Mouse (Mus musculus) kidney, postnatal 0 days (tissue): ENCODE data around the gene H2-Ob. TPM values are rescaled to one million over a fixed set of nuclear protein-coding genes. Genes with fewer than 3 reads are reported as not detected.

Experiments used
- ATAC-seq: fragments of 200-750 bp; cut with Nextera tagmentation; replicated peaks from 2 replicates; pipeline ENCODE4 v1.8.0; 2017; ENCODE audit warnings: low read depth, moderate number of reproducible peaks, moderate TSS enrichment, moderate library complexity; ENCODE audit not compliant: low FRiP score
- DNase-seq: peaks from one replicate; pipeline ENCODE4 v3.0.0-alpha.2; 2016; ENCODE audit warnings: low spot score
- H3K27ac ChIP-seq: fragments of 300-500 bp; sonication (generic); 2 replicates; pipeline ENCODE4 v1.5.1; 2014; ENCODE audit warnings: mild to moderate bottlenecking
- H3K27me3 ChIP-seq: fragments of 300-500 bp; sonication (generic); 2 replicates; pipeline ENCODE4 v1.6.1; 2014; ENCODE audit warnings: low read length, mixed read lengths; ENCODE audit not compliant: insufficient read depth
- H3K36me3 ChIP-seq: fragments of 300-500 bp; sonication (generic); 2 replicates; pipeline ENCODE4 v1.6.1; 2014; ENCODE audit warnings: low read length, mixed read lengths; ENCODE audit not compliant: insufficient read depth
- H3K4me1 ChIP-seq: fragments of 300-500 bp; sonication (generic); replicated peaks from 2 replicates; pipeline ENCODE4 v1.6.1; 2014; ENCODE audit warnings: antibody characterized with exemption, low read length, mixed read lengths; ENCODE audit not compliant: insufficient read depth
- H3K4me2 ChIP-seq: fragments of 300-500 bp; sonication (generic); 2 replicates; pipeline ENCODE4 v1.6.1; 2014; ENCODE audit warnings: mild to moderate bottlenecking, low read length, moderate library complexity, mixed read lengths
- H3K4me3 ChIP-seq: fragments of 300-500 bp; sonication (generic); replicated peaks from 2 replicates; pipeline ENCODE4 v1.5.1; 2014; ENCODE audit warnings: low read depth, low read length
- H3K9ac ChIP-seq: fragments of 300-500 bp; sonication (generic); 2 replicates; pipeline ENCODE4 v1.6.1; 2014; ENCODE audit warnings: low read depth, low read length
- H3K9me3 ChIP-seq: fragments of 300-500 bp; sonication (generic); replicated peaks from 2 replicates; pipeline ENCODE4 v1.6.1; 2016; ENCODE audit warnings: low read length, inconsistent platforms, mixed read lengths
- CTCF ChIP-seq: IDR thresholded peaks from 2 replicates; pipeline ENCODE4 v1.5.1; 2016; ENCODE audit warnings: antibody characterized with exemption, low read depth, mild to moderate bottlenecking, moderate library complexity
- WGBS: fragments of 180-500 bp; shearing (Covaris S2); extraction: QIAGEN DNeasy Blood & Tissue Kit; methylation state at CpG from one replicate; pipeline ENCODE4 v1.1.7; 2014; 5-methylcytosine and 5-hydroxymethylcytosine counted together
- polyA plus RNA-seq: library from polyadenylated mRNA; unstranded; fragments of >200 nt; fragmentation: Nextera tagmentation; extraction: Ambion mirVana; gene quantifications from 2 replicates; pipeline ENCODE4 v1.2.1, GENCODE M21; 2015

H2-Ob gene
- polyA plus RNA-seq, 1 experiment from 2014 or later, result 0.18 TPM

- Histone ChIP-seq H3K4me3 (no peak overlapping the region), H3K9ac (no peak overlapping the region), H3K4me1 (no peaks in the 10 kb centered on the region; the same call in 1 of the 2 replicates), H3K27me3 (peaks cover 8% of the 10 kb centered on the region), H3K4me2 (no peak overlapping the region), H3K9me3 (no peaks in the 10 kb centered on the region), H3K27ac (no peak overlapping the region), H3K36me3 (no peaks in the 10 kb centered on the region)
- TF ChIP-seq CTCF, result no peak
- no peak for DNase-seq
- 86% methylated on average over 16 of the region's 16 CpGs for whole genome bisulfite sequencing
- ATAC-seq, result no peak
These were observed 37.8 kb upstream of the H2-Ob start for GRCm38 (mm10) chr17:34200772-34201505.

- H3K4me1 ChIP-seq, result no peaks in the 10 kb centered on the region; the same call in 1 of the 2 replicates
- H3K27me3 ChIP-seq, result peaks cover 2% of the 10 kb centered on the region
- DNase-seq (no peak), ATAC-seq (no peak)
- 66% methylated on average over 7 of the region's 7 CpGs for whole genome bisulfite sequencing
- H3K4me3 ChIP-seq, result no peak overlapping the region
- TF ChIP-seq CTCF, result no peak
- H3K9ac ChIP-seq, result no peak overlapping the region
- H3K4me2 ChIP-seq, result no peak overlapping the region
- H3K9me3 ChIP-seq, result no peaks in the 10 kb centered on the region
- no peak overlapping the region for H3K27ac ChIP-seq
- H3K36me3 ChIP-seq, result no peaks in the 10 kb centered on the region
These were observed 37.1 kb upstream of the H2-Ob start for GRCm38 (mm10) chr17:34201506-34202055.

- DNase-seq (no peak), ATAC-seq (no peak; the same call in 1 of the 2 replicates)
- Histone ChIP-seq H3K4me2 (no peak overlapping the region), H3K4me1 (no peaks in the 10 kb centered on the region; the same call in 1 of the 2 replicates), H3K27ac (no peak overlapping the region), H3K9me3 (no peaks in the 10 kb centered on the region), H3K9ac (no peak overlapping the region), H3K27me3 (no peaks in the 10 kb centered on the region; the same call in 1 of the 2 replicates), H3K4me3 (no peak overlapping the region), H3K36me3 (no peaks in the 10 kb centered on the region)
- 80% methylated on average over 4 of the region's 4 CpGs for WGBS
- TF ChIP-seq CTCF, result no peak
These were observed 35.8 kb upstream of the H2-Ob start for GRCm38 (mm10) chr17:34202760-34203442.

- H3K27ac ChIP-seq, result peak within 1 kb of the TSS; percentile 6; the same call in 1 of the 2 replicates
- no peak for TF ChIP-seq CTCF
- no peaks in the 10 kb centered on the region for H3K9me3 ChIP-seq
- peak within 1 kb of the TSS; percentile 96 for H3K4me2 ChIP-seq
- 78% methylated on average over 5 of the region's 5 CpGs for WGBS
- no peak for DNase-seq
- no peaks in the 10 kb centered on the region; the same call in 1 of the 2 replicates for H3K27me3 ChIP-seq
- ATAC-seq, result no peak
- peak within 1 kb of the TSS; percentile 77 for H3K9ac ChIP-seq
- H3K36me3 ChIP-seq, result no peaks in the 10 kb centered on the region
- no peaks in the 10 kb centered on the region; the same call in 1 of the 2 replicates for H3K4me1 ChIP-seq
- peak within 1 kb of the TSS; percentile 82 for H3K4me3 ChIP-seq
These were observed 35.3 kb upstream of the H2-Ob start, which contains the start of gene Tap2 for GRCm38 (mm10) chr17:34203444-34203843. Gene Tap2 (plus strand): TSS chr17:34203527.

- peak; percentile 81 for DNase-seq
- WGBS, result under 1% methylated on average over 44 of the region's 44 CpGs
- peak; percentile 84 for TF ChIP-seq CTCF
- peak overlapping the region; percentile 77 for H3K9ac ChIP-seq
- H3K27ac ChIP-seq, result peak overlapping the region; percentile 6; the same call in 1 of the 2 replicates
- no peaks in the 10 kb centered on the region for H3K27me3 ChIP-seq
- H3K4me2 ChIP-seq, result peak overlapping the region; percentile 96
- ATAC-seq, result peak; percentile 33; the same call in 1 of the 2 replicates
- peak overlapping the region; percentile 82 for H3K4me3 ChIP-seq
- no peaks in the 10 kb centered on the region; the same call in 1 of the 2 replicates for H3K4me1 ChIP-seq
- no peaks in the 10 kb centered on the region for H3K36me3 ChIP-seq
- no peaks in the 10 kb centered on the region for H3K9me3 ChIP-seq
These were observed 34.2 kb upstream of the H2-Ob start for GRCm38 (mm10) chr17:34204303-34205010.
